Mouse (Mus musculus): ENCODE measurements around the gene D10Wsu102e. TPM values are rescaled to one million over a fixed set of nuclear protein-coding genes. Genes with fewer than 3 reads are reported as not detected.

The D10Wsu102e gene
- polyA plus RNA-seq (2015; fragmentation: Nextera tagmentation; extraction: Ambion mirVana), result 0.30 and 0.38 TPM in 2 replicates

DNA sequence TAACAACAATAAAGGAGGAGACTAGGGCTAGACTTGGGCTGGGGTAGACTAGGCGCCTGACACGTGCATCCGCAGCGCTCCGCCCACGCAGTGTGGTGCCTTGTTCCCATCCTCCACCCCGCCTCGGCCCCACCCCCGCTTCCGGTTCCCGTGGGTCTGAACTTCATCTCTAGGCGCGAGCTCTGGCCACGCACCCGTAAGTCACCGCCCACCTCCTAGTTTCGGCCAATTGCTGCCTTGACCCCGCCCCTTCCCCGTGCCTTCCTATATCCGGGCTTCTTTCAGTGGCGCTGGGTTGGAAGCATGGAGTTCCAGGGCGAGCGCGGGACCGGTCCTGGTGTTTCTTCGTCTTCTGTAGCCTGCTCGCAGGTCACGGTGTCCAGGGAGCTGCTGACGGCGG is at the start of gene D10Wsu102e:
Gene D10Wsu102e (plus strand): TSS at position 266 of the 400 bp plus-strand sequence.
- Histone ChIP-seq H3K9me3 (replicated peaks) (no peaks in the 10 kb centered on the region), H3K27me3 (no peaks in the 10 kb centered on the region), H3K4me3 (peak within 1 kb of the TSS; percentile 69), H3K4me2 (peak within 1 kb of the TSS; percentile 82), H3K4me1 (replicated peaks) (peaks cover 17% of the 10 kb centered on the region), H3K9ac (peak within 1 kb of the TSS; percentile 72), H3K27ac (peak within 1 kb of the TSS; percentile 61), H3K36me3 (peaks cover 13% of the 10 kb centered on the region)
- ATAC-seq (replicated peaks; ENCODE audit: insufficient number of reproducible peaks, insufficient read depth, low FRiP score, low read depth), result peak; percentile 98
- WGBS, result under 1% methylated on average over 30 of the region's 30 CpGs

DNA sequence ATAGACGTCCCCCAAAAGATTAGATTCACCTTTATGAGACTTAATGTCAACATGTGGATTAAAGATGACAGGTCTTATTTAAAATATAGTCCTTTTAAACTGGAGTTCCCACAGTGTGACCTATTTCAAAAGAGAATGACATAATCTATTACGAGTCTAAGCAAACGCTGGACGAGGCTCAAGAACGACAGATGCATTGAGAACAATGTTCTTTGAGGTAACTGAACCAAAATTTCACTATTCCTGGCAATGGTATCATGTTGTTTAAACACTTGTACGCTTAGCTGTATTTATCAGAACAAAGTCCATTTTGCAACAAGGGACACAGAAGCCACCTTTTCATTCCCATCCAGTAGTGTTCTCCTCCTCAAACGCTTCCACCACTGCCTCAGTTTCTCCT is 49.7 kb upstream of the D10Wsu102e start:
- Histone ChIP-seq H3K27ac (no peak overlapping the region), H3K9me3 (replicated peaks) (no peaks in the 10 kb centered on the region), H3K36me3 (no peaks in the 10 kb centered on the region), H3K9ac (no peak overlapping the region), H3K4me2 (no peak overlapping the region), H3K27me3 (no peaks in the 10 kb centered on the region), H3K4me3 (no peak overlapping the region), H3K4me1 (replicated peaks) (no peaks in the 10 kb centered on the region)
- WGBS, result 71% methylated on average over 7 of the region's 7 CpGs
- no peak for ATAC-seq (replicated peaks; ENCODE audit: insufficient number of reproducible peaks, insufficient read depth, low FRiP score, low read depth)

DNA sequence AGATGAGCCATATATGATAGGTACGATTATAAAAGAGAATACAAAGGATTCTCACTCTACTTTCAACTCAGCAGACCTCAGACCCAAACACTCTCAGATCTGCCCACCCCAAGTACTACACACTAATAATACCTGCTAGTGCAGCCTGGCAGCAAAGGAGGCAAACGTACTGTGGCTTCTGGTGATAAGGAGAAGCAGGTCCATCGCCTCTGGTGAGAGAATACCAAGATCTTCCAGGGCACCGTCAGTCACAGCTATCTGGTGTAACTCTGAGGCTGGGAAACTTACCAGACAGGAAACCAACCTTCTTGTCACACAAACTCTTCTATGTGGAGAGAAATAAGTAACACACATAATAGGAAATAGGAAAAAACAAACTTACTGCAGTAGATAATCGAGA is 47.0 kb upstream of the D10Wsu102e start:
- ATAC-seq (replicated peaks; ENCODE audit: insufficient number of reproducible peaks, insufficient read depth, low FRiP score, low read depth), result no peak

DNA sequence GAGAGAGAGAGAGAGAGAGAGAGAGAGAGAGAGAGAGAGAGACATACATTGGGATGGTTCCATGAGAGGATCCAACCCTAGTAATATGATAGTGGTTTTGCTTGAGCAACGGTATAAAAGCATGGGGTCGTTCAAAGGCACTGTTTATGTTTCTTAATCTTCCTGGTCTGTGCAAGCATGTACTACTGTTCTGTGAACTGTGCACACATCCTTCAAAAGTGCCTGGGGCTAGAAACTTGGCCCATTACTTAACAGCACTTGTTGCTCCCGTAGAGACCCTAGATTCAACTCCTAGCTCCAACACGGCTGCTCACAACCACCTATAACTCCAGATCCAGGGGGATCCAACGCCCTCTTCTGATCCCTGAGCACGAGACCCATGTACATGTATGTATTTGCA is 39.6 kb upstream of the D10Wsu102e start:
- H3K4me3 ChIP-seq, result no peak overlapping the region
- H3K4me2 ChIP-seq, result no peak overlapping the region
- H3K27me3 ChIP-seq, result no peaks in the 10 kb centered on the region
- H3K27ac ChIP-seq, result no peak overlapping the region
- no peak overlapping the region for H3K9ac ChIP-seq
- 73% methylated on average over 6 of the region's 6 CpGs for WGBS
- no peaks in the 10 kb centered on the region for H3K36me3 ChIP-seq
- no peak for ATAC-seq (replicated peaks; ENCODE audit: insufficient number of reproducible peaks, insufficient read depth, low FRiP score, low read depth)
- no peaks in the 10 kb centered on the region for H3K4me1 ChIP-seq (replicated peaks)
- no peaks in the 10 kb centered on the region for H3K9me3 ChIP-seq (replicated peaks)

More for the DNA sequence above, 47.0 kb upstream of the D10Wsu102e start:
- Histone ChIP-seq H3K27ac (no peak overlapping the region), H3K4me2 (no peak overlapping the region), H3K9ac (no peak overlapping the region), H3K4me1 (replicated peaks) (no peaks in the 10 kb centered on the region), H3K27me3 (no peaks in the 10 kb centered on the region), H3K4me3 (no peak overlapping the region), H3K36me3 (no peaks in the 10 kb centered on the region), H3K9me3 (replicated peaks) (no peaks in the 10 kb centered on the region)
- 58% methylated on average over 5 of the region's 5 CpGs for WGBS

DNA sequence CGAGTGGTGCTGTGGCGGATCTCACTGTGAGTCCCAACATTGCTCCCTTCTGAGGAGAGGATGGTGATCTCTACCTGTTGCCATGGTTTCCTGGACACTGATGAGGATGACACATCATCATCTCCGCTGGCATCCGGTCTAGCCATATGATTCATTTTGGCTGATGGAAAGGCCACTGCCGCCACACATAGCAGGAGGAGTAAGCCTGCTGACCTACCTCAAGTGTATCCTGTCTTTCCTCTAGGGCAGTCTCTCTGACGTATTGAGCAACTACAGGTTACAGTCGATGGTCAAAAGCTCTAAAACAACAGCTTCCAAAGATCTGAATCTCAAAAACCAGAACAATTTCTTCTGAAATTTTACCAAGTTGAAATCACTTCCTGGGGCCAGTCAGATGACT is 39.2 kb upstream of the D10Wsu102e start:
- 85% methylated on average over 7 of the region's 7 CpGs for WGBS
- no peaks in the 10 kb centered on the region for H3K27me3 ChIP-seq
- no peak overlapping the region for H3K4me2 ChIP-seq
- no peak overlapping the region for H3K27ac ChIP-seq
- H3K36me3 ChIP-seq, result no peaks in the 10 kb centered on the region
- no peak overlapping the region for H3K4me3 ChIP-seq
- no peak overlapping the region for H3K9ac ChIP-seq
- ATAC-seq (replicated peaks; ENCODE audit: insufficient number of reproducible peaks, insufficient read depth, low FRiP score, low read depth), result no peak
- H3K4me1 ChIP-seq (replicated peaks), result no peaks in the 10 kb centered on the region
- no peaks in the 10 kb centered on the region for H3K9me3 ChIP-seq (replicated peaks)

DNA sequence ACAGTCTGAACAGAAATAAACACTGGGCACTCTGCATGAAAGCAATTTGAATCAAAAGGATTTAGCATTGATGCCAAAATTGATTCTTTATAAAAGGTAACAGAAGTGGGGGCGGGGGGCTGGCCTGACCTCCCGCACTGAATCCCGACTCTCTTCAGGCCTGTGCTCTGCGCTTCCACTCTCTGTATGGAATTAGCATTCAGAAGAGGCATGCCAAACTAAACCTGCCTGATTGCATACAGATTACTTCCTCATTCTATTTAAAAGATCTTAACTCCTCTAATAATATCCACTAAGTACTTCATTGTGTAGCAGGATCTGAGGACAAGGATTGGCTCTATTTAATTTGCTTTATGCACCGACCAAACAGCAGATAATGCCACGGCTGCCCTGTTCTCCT is 38.5 kb upstream of the D10Wsu102e start:
- Histone ChIP-seq H3K27ac (no peak overlapping the region), H3K27me3 (no peaks in the 10 kb centered on the region), H3K9me3 (replicated peaks) (no peaks in the 10 kb centered on the region), H3K9ac (no peak overlapping the region), H3K4me2 (no peak overlapping the region), H3K4me1 (replicated peaks) (no peaks in the 10 kb centered on the region), H3K36me3 (no peaks in the 10 kb centered on the region), H3K4me3 (no peak overlapping the region)
- WGBS, result 73% methylated on average over 6 of the region's 6 CpGs
- ATAC-seq (replicated peaks; ENCODE audit: insufficient number of reproducible peaks, insufficient read depth, low FRiP score, low read depth), result no peak

DNA sequence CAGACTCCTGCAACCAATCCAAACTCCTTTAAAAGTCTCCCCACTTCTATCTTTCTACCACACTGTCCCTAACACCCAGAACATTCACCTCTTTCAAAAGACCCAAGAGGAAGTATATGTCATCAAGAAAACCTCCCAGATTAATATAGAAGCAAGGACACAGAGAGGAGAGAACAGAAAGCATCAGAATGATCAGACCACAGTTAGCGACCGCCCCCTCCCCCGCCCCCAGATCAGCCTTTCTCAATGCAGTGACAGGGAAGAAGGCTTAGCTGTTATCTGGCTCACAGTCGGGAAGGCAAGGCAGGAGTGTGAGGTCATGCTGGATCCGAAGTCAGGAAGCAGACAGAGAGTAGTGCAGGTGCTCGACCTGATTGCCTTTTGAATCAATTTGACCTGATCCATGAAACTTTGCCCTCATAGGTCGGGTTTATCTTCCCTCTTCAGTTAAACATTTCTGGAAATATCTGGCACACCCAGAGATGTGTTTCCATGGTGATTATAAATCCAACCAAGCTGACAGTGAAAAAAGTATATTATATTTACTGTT is 37.4 kb upstream of the D10Wsu102e start:
- Histone ChIP-seq H3K4me2 (no peak overlapping the region), H3K9me3 (replicated peaks) (no peaks in the 10 kb centered on the region), H3K27me3 (no peaks in the 10 kb centered on the region), H3K4me1 (replicated peaks) (no peaks in the 10 kb centered on the region), H3K36me3 (no peaks in the 10 kb centered on the region), H3K27ac (no peak overlapping the region), H3K9ac (no peak overlapping the region), H3K4me3 (no peak overlapping the region)
- ATAC-seq (replicated peaks; ENCODE audit: insufficient number of reproducible peaks, insufficient read depth, low FRiP score, low read depth), result no peak
- WGBS, result 30% methylated on average over 7 of the region's 7 CpGs

DNA sequence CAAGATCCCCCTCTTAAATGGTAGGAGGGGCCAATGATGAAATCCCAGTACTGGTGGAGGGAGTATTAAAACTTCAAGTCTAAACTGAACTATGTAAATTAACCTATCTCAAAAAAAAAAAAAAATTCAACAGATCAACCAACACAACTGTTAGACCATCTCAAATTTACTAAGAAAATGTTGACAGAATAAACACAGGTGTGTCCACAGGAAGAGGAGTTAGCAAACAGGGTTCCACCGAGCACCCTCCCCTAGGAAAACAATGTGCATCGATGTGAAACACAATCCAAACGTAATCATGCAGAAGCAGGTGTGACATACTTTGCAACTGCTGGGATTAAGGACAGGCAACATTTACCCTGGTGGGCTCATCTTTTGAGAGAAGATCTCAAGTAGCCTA is 35.1 kb upstream of the D10Wsu102e start:
- Histone ChIP-seq H3K4me2 (no peak overlapping the region), H3K9ac (no peak overlapping the region), H3K36me3 (no peaks in the 10 kb centered on the region), H3K4me3 (no peak overlapping the region), H3K27me3 (no peaks in the 10 kb centered on the region), H3K4me1 (replicated peaks) (no peaks in the 10 kb centered on the region), H3K27ac (no peak overlapping the region), H3K9me3 (replicated peaks) (no peaks in the 10 kb centered on the region)
- WGBS, result 74% methylated on average over 3 of the region's 3 CpGs
- ATAC-seq (replicated peaks; ENCODE audit: insufficient number of reproducible peaks, insufficient read depth, low FRiP score, low read depth), result no peak

DNA sequence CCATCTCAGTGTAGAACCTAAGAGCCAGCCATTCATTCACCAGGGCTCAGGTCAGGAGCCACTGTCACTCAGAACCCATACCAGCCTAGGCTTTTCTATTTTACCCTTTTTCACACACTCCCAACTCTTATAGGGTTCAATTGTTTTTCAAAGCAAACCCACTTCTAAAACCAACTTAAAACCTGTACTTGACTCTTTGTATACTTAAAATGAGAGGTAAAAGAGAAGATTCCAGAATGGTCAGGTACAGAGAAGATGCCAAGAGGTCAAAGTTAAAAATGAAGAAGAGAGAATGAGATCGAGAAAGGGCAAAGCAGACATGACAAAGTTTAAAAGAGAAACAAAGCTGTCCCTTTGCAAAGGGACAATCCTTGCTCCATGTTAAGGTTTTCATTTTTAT is 34.1 kb upstream of the D10Wsu102e start:
- H3K36me3 ChIP-seq, result no peaks in the 10 kb centered on the region
- H3K9ac ChIP-seq, result no peak overlapping the region
- no peak overlapping the region for H3K4me2 ChIP-seq
- ATAC-seq (replicated peaks; ENCODE audit: insufficient number of reproducible peaks, insufficient read depth, low FRiP score, low read depth), result no peak
- H3K9me3 ChIP-seq (replicated peaks), result no peaks in the 10 kb centered on the region
- H3K27ac ChIP-seq, result no peak overlapping the region
- 87% methylated on average over 1 of the region's 1 CpGs for WGBS
- H3K27me3 ChIP-seq, result no peaks in the 10 kb centered on the region
- H3K4me3 ChIP-seq, result no peak overlapping the region
- H3K4me1 ChIP-seq (replicated peaks), result no peaks in the 10 kb centered on the region

DNA sequence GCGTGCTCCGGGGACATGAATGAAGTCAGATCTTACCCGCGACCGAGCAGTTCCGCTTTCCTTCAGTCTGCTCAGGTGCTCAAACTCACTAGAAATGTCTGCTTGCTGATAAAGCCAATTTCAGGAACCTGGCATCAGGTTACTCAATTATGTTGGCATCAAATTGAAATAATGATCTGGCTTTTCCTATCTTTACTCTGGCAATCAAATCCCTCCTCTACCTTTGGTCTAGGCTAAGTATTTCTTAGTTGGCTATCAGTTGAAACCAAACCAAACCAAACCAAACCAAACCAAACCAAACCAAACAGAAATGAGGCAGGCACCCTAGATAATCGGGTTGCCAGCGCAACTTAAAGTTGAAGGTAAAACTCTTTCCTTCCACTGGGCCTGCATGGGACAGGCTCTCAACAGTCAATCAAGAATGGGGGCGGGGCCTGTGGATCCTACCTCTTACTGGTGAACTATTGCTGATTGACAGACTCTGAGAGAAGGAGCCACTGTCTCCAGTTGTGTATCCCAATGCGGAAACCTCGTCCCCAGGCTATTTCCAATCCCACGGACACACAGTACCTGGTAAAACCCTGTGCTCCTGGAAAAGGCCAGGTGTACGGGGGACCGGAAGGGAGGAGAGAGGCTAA is 33.3 kb upstream of the D10Wsu102e start:
- Histone ChIP-seq H3K9me3 (replicated peaks) (no peaks in the 10 kb centered on the region), H3K27me3 (no peaks in the 10 kb centered on the region), H3K27ac (no peak overlapping the region), H3K4me2 (no peak overlapping the region), H3K4me3 (no peak overlapping the region), H3K36me3 (no peaks in the 10 kb centered on the region), H3K4me1 (replicated peaks) (no peaks in the 10 kb centered on the region), H3K9ac (no peak overlapping the region)
- ATAC-seq (replicated peaks; ENCODE audit: insufficient number of reproducible peaks, insufficient read depth, low FRiP score, low read depth), result no peak
- WGBS, result 86% methylated on average over 14 of the region's 14 CpGs

DNA sequence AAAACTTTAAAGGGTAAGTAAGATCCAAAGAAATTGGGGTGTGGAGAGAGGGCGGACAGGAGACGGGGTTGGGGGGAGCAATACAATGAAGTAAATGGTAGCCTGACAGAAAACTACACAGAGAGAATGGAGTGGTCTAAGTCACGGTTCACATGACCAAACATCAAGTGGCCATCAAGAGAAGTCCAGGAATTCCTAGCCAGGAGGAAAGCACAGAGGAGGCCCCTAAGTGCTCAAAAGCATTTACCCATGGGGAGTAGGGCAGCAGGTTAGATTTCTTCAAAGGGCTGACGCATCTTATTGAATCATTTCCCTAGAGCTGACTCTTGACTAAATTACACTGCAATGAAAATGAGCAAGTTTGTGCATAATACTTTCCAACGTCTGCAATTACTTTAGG is 31.2 kb upstream of the D10Wsu102e start:
- peaks cover 8% of the 10 kb centered on the region; the same call in 1 of the 2 replicates for H3K27me3 ChIP-seq
- no peak overlapping the region for H3K4me3 ChIP-seq
- no peak overlapping the region for H3K9ac ChIP-seq
- H3K36me3 ChIP-seq, result no peaks in the 10 kb centered on the region
- no peak overlapping the region for H3K4me2 ChIP-seq
- no peaks in the 10 kb centered on the region for H3K4me1 ChIP-seq (replicated peaks)
- no peak overlapping the region for H3K27ac ChIP-seq
- H3K9me3 ChIP-seq (replicated peaks), result no peaks in the 10 kb centered on the region
- 80% methylated on average over 5 of the region's 5 CpGs for WGBS
- no peak for ATAC-seq (replicated peaks; ENCODE audit: insufficient number of reproducible peaks, insufficient read depth, low FRiP score, low read depth)

DNA sequence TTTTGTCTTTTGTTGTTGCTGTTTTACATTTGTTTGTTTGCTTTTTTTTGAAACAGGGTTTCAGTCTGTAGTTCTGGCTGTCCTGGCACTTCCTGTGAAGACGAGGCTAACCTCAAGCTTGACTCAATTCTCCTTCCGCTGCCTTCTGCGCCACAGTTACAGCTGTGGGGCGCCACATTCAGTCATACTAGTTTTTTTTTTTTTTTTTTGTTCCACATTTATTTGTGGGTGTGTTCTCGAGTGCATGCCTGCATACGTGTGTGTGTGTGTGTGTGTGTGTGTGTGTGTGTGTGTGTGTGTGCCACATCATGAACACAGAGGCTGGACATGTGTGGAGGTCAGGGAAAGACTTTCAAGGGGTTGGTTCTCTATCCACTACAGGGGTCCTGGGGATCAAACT is 29.7 kb upstream of the D10Wsu102e start:
- no peaks in the 10 kb centered on the region for H3K9me3 ChIP-seq (replicated peaks)
- H3K9ac ChIP-seq, result no peak overlapping the region
- no peak for ATAC-seq (replicated peaks; ENCODE audit: insufficient number of reproducible peaks, insufficient read depth, low FRiP score, low read depth)
- no peak overlapping the region for H3K4me3 ChIP-seq
- 70% methylated on average over 6 of the region's 6 CpGs for WGBS
- no peaks in the 10 kb centered on the region for H3K4me1 ChIP-seq (replicated peaks)
- H3K27me3 ChIP-seq, result peaks cover 24% of the 10 kb centered on the region
- H3K4me2 ChIP-seq, result no peak overlapping the region
- no peaks in the 10 kb centered on the region for H3K36me3 ChIP-seq
- H3K27ac ChIP-seq, result no peak overlapping the region

Measured in heart, embryonic 15.5 days (tissue).